25 mouse cellular contexts compared by ENCODE assay signal in the genomic region with DNA sequence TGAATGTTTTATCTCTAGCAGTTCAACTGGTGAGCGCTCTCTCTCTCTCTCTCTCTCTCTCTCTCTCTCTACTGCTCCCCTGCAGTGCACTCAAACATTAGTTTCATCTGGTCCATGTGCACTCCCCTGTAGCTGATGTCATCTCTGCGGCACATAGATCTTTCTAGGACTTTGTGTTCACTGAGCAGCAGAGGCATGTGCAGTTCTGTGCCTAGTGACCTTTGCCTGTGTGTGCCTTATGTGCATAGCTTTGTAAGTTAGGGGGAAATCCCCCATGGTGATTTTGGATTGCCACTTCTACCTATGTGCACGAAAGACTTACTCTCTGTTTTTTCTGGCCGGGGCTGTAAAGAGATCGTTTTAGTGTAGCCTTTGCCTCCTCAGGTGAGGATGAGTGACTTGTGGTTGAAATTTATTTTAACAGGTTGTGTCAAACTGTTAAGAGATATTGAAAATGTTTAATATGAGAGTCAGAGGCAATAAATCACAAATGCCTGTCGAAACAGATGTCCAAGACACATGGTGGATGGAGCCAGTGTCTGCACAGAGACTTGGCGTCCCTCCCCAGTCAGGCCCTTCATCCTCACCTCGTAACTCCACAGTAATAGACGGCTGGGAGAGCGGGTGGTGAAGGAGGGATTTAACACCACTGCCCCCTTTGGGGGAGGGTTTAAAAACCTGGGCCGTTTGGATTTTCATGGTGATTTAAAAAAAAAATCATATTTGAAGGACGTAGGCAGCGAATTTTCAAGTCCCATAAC.
DNase-seq lines count a peak whose midpoint lies in the region; ATAC-seq and TF ChIP-seq lines count a peak whose summit lies in the region.
"Had no signal": no experiment of that assay in that cellular context is flagged by ENCODE, and none has a peak within 500 bp of the region (broad histone marks: within the 10 kb centered on the region; RNA-seq: fewer than 3 reads in every experiment).

No protein-coding gene starts in this region.

- no peak for ATAC-seq in lung, embryonic 14.5 days (ENCODE audit: insufficient read depth)
- ATAC-seq in limb, embryonic 14.5 days (ENCODE audit: low FRiP score, low read depth): peak; percentile 75
- peak; percentile 94 for ATAC-seq in liver, postnatal 0 days
- ATAC-seq: CD4-positive, CD25-positive, alpha-beta regulatory T cell, adult 4 months had no signal

- H3K9ac ChIP-seq in lung, embryonic 14.5 days: no peak overlapping the region
- H3K9ac ChIP-seq in limb, embryonic 14.5 days (ENCODE audit: low read depth, low read length, severe bottlenecking): no peak overlapping the region
- no peak overlapping the region for H3K9ac ChIP-seq in liver, postnatal 0 days (replicated peaks)
- H3K9ac ChIP-seq: forebrain, embryonic 12.5 days; heart, embryonic 13.5 days; hindbrain, embryonic 12.5 days; lung, embryonic 15.5 days had no signal

- H3K27me3 ChIP-seq in lung, embryonic 14.5 days (ENCODE audit: insufficient read depth, low read length): no peaks in the 10 kb centered on the region
- H3K27me3 ChIP-seq in limb, embryonic 14.5 days (ENCODE audit: control insufficient read depth, insufficient read depth, low read length): no peaks in the 10 kb centered on the region
- no peaks in the 10 kb centered on the region for H3K27me3 ChIP-seq in liver, postnatal 0 days (ENCODE audit: insufficient read depth, low read length)
- H3K27me3 ChIP-seq: forebrain, embryonic 12.5 days; heart, embryonic 13.5 days; hindbrain, embryonic 12.5 days; lung, embryonic 15.5 days had no signal

- 37% methylated on average over 13 of the region's 13 CpGs for WGBS in lung, embryonic 14.5 days
- WGBS in limb, embryonic 14.5 days: 16% methylated on average over 13 of the region's 13 CpGs
- WGBS in liver, postnatal 0 days (ENCODE audit: insufficient replicate concordance): 63% methylated on average over 13 of the region's 13 CpGs

- H3K4me1 ChIP-seq in lung, embryonic 14.5 days (ENCODE audit: insufficient read depth): peaks cover 7% of the 10 kb centered on the region; the same call in 1 of the 2 replicates
- peaks cover 36% of the 10 kb centered on the region for H3K4me1 ChIP-seq in limb, embryonic 14.5 days (ENCODE audit: control insufficient read depth, insufficient read depth, low read length)
- peaks cover 13% of the 10 kb centered on the region for H3K4me1 ChIP-seq in liver, postnatal 0 days (ENCODE audit: insufficient read depth)
- H3K4me1 ChIP-seq: lung, embryonic 15.5 days had no signal

- no peak overlapping the region for H3K4me3 ChIP-seq in lung, embryonic 14.5 days (ENCODE audit: low read depth, low read length)
- no peak overlapping the region for H3K4me3 ChIP-seq in limb, embryonic 14.5 days (replicated peaks; ENCODE audit: low read length)
- H3K4me3 ChIP-seq in liver, postnatal 0 days (ENCODE audit: low read depth, low read length): no peak overlapping the region
- H3K4me3 ChIP-seq: forebrain, embryonic 12.5 days; gastrocnemius, adult 2 months; heart, embryonic 13.5 days; hindbrain, embryonic 12.5 days; layer of hippocampus, adult 2 months; lung, embryonic 15.5 days had no signal

- no peak for TF ChIP-seq CTCF in lung, embryonic 14.5 days (IDR thresholded peaks at IDR 0.05; ENCODE audit: low read depth)
- no peak for TF ChIP-seq CTCF in liver, postnatal 0 days (IDR thresholded peaks at IDR 0.05; ENCODE audit: low read depth)

- no peak for TF ChIP-seq POLR2A in limb, embryonic 14.5 days (IDR thresholded peaks at IDR 0.05; ENCODE audit: borderline replicate concordance, extremely low read depth, insufficient read depth, insufficient read length)

- intact Hi-C loops in heart, postnatal 25 days (cut with DNase I): loop anchor here (10.0 kb wide), 1 partner anchor 1348 kb away; no protein-coding TSS in a partner anchor
- intact Hi-C loops in left cerebral cortex, postnatal 4 days (cut with DNase I): no loop called here

- H3K9me3 ChIP-seq in lung, embryonic 14.5 days (ENCODE audit: low read depth, low read length): no peaks in the 10 kb centered on the region
- no peaks in the 10 kb centered on the region for H3K9me3 ChIP-seq in limb, embryonic 14.5 days (ENCODE audit: control insufficient read depth, low read length)
- H3K9me3 ChIP-seq in liver, postnatal 0 days (ENCODE audit: low read length): no peaks in the 10 kb centered on the region
- H3K9me3 ChIP-seq: forebrain, embryonic 12.5 days; heart, embryonic 13.5 days; hindbrain, embryonic 12.5 days; lung, embryonic 15.5 days had no signal

- H3K27ac ChIP-seq in lung, embryonic 14.5 days (ENCODE audit: low read depth): no peak overlapping the region
- H3K27ac ChIP-seq in limb, embryonic 14.5 days (replicated peaks; ENCODE audit: low read depth, low read length): no peak overlapping the region
- H3K27ac ChIP-seq in liver, postnatal 0 days (ENCODE audit: low read depth): peak overlapping the region; percentile 71
- H3K27ac ChIP-seq: forebrain, embryonic 12.5 days; gastrocnemius, adult 2 months; heart, embryonic 13.5 days; hindbrain, embryonic 12.5 days; layer of hippocampus, adult 2 months; lung, embryonic 15.5 days had no signal

- no peaks in the 10 kb centered on the region for H3K36me3 ChIP-seq in lung, embryonic 14.5 days (ENCODE audit: insufficient read depth)
- no peaks in the 10 kb centered on the region for H3K36me3 ChIP-seq in limb, embryonic 14.5 days (ENCODE audit: control insufficient read depth, insufficient read depth, low read length)
- H3K36me3 ChIP-seq in liver, postnatal 0 days (replicated peaks; ENCODE audit: insufficient read depth, low read length): no peaks in the 10 kb centered on the region
- H3K36me3 ChIP-seq: forebrain, embryonic 12.5 days; heart, embryonic 13.5 days; hindbrain, embryonic 12.5 days; lung, embryonic 15.5 days had no signal

- TF ChIP-seq EP300 in liver, postnatal 0 days (IDR thresholded peaks at IDR 0.05; ENCODE audit: low read depth): peak; percentile 42; the same call in 1 of the 2 replicates

- H3K4me2 ChIP-seq in lung, embryonic 14.5 days: no peak overlapping the region
- H3K4me2 ChIP-seq in limb, embryonic 14.5 days (replicated peaks; ENCODE audit: low read depth, low read length, severe bottlenecking): no peak overlapping the region
- no peak overlapping the region for H3K4me2 ChIP-seq in liver, postnatal 0 days (ENCODE audit: low read depth, low read length)
- H3K4me2 ChIP-seq: forebrain, embryonic 12.5 days; heart, embryonic 13.5 days; hindbrain, embryonic 12.5 days; lung, embryonic 15.5 days; midbrain, embryonic 11.5 days had no signal

- DNase-seq in heart, adult 11 months: peak; percentile 77
- no peak for DNase-seq in heart, postnatal 25 days (ENCODE audit: low spot score)
- DNase-seq in lung, embryonic 14.5 days: peak; percentile 43
- no peak for DNase-seq in lung, adult 18-20 months
- peak; percentile 52 for DNase-seq in limb, embryonic 14.5 days (ENCODE audit: low spot score)
- peak; percentile 21 for DNase-seq in liver, postnatal 0 days
- no peak for DNase-seq in left cerebral cortex, postnatal 4 days
- DNase-seq in ovary, postnatal 36 days (ENCODE audit: low spot score): no peak
- DNase-seq: adrenal gland, postnatal 25 days; cerebellum, adult 8-10 months; gastrocnemius, adult 2 months; heart, postnatal 14 days; kidney, adult 2 months; kidney, postnatal 14 days; right cerebral cortex, adult 18-20 months; right cerebral cortex, postnatal 4 days; thymus, adult 2 months; thymus, postnatal 4 days had no signal

Comparison
In these comparisons a context has a peak if more than half of its experiments do, and no peak if none do; other contexts are left out.
1. DNase-seq: peak in heart, adult 11 months (single experiment), lung, embryonic 14.5 days (single experiment), limb, embryonic 14.5 days (single experiment) and liver, postnatal 0 days (single experiment); none in heart, postnatal 25 days (single experiment), lung, adult 18-20 months (0 of 2), left cerebral cortex, postnatal 4 days (single experiment) and ovary, postnatal 36 days (single experiment).